Mouse (Mus musculus): ENCODE data around the gene G0s2. TPM values are rescaled to one million over a fixed set of nuclear protein-coding genes. Genes with fewer than 3 reads are reported as not detected.

The G0s2 gene
- total and polyA plus RNA-seq, 2 experiments from 2014 or later = 5.3 to 5.8 TPM

DNA sequence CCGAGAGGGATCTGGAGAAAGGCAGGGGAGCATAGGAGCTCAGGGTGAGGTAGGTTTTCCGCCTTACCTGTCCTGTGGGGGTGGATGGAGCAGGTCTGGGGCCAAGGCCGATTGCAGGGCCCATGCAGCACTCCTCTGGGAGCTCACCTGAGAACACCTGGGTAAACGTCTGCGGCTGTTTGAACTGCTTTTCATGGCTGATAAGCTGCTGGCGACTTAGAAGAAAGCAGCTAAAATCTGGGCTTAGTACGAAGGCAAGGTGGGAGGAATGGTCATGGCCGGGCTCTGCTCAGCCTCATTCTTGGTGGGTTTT is 29.0 kb upstream of the G0s2 start:
- H3K9me3 ChIP-seq (ENCODE audit: low read length) = no peaks in the 10 kb centered on the region
- H3K27ac ChIP-seq (ENCODE audit: low read depth, low read length) = no peak overlapping the region
- no peak overlapping the region for H3K4me2 ChIP-seq (ENCODE audit: low read depth, low read length, poor library complexity, severe bottlenecking)
- no peaks in the 10 kb centered on the region for H3K36me3 ChIP-seq (ENCODE audit: insufficient read depth, low read length)
- WGBS = 73% methylated on average over 8 of the region's 8 CpGs
- no peaks in the 10 kb centered on the region for H3K4me1 ChIP-seq (ENCODE audit: insufficient read depth, low read length)
- TF ChIP-seq CTCF (IDR thresholded peaks at IDR 0.05) = no peak
- ATAC-seq (ENCODE audit: low FRiP score) = no peak
- H3K4me3 ChIP-seq (ENCODE audit: low read depth, low read length) = no peak overlapping the region
- no peak for DNase-seq (ENCODE audit: low spot score)
- no peaks in the 10 kb centered on the region for H3K27me3 ChIP-seq (ENCODE audit: insufficient read depth, low read length)
- no peak overlapping the region for H3K9ac ChIP-seq (replicated peaks; ENCODE audit: low read length, poor library complexity, severe bottlenecking)

DNA sequence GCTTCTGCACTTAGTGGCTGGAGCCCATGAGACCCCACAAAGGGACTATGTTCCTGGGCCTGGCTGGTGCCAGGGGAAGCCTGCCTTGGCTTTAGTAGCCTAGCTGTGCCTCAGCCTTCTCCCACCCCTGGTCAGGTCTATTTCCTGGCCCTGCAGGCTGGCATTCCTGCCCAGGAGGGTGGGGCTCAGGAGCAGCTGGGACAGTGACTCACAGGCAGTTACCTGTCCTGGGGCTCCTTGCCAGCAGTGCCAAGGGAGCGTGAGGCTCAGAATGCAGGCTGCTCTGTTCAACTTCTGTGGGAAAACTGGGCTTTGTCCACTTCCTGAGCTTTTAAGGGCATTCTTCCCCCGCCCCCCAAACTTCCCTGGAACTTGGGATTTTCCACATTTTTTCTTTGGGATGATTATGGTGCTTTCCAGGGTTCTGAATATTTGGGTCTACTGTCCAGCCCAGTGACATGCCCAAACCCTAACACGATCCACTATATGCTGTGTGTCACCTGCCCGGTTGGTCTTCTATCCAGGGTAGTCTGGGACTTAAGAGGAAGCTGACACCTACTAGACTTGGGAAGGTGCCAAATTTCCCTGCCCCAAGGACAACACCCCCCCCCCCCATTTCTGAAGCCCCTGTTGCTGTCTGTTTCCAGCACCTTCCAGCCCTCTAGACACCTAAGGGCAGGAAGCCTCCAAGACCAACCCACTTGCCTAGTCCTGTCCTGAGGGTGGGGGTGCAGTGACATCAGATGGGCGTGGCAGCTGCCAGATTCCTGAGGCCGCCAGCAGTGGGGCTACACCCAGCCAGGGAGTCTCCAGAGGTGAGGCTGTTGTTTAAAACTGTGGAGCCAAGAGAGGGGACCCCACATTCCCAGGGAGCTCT is 28.4 kb upstream of the G0s2 start:
- Histone ChIP-seq H3K4me3 (ENCODE audit: low read depth, low read length) (no peak overlapping the region), H3K9ac (replicated peaks; ENCODE audit: low read length, poor library complexity, severe bottlenecking) (no peak overlapping the region), H3K4me1 (ENCODE audit: insufficient read depth, low read length) (no peaks in the 10 kb centered on the region), H3K4me2 (ENCODE audit: low read depth, low read length, poor library complexity, severe bottlenecking) (no peak overlapping the region), H3K27ac (ENCODE audit: low read depth, low read length) (no peak overlapping the region), H3K9me3 (ENCODE audit: low read length) (no peaks in the 10 kb centered on the region), H3K27me3 (ENCODE audit: insufficient read depth, low read length) (no peaks in the 10 kb centered on the region), H3K36me3 (ENCODE audit: insufficient read depth, low read length) (no peaks in the 10 kb centered on the region)
- TF ChIP-seq CTCF (IDR thresholded peaks at IDR 0.05) = no peak
- no peak for DNase-seq (ENCODE audit: low spot score)
- no peak for ATAC-seq (ENCODE audit: low FRiP score)
- WGBS = 81% methylated on average over 6 of the region's 6 CpGs

DNA sequence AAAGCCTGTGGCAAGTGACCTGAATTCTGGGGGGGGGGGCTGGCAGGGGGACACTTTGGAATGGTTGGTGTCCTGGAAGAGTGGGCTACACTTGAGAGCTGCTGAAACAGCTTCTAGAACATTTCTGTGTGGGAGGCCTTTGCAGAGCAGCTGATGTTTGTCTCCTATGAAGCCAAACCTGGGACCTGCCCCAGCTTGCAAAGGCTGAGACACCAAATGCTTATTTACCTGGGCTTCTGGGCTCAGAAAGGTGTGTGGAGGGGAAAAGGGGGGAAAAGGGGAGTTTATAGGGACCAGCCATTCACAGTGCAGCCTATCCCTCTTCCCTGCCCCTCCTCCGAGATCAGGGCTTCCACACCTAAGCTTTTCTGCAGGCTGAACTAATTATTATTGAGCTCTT is 27.0 kb upstream of the G0s2 start:
- Histone ChIP-seq H3K4me2 (ENCODE audit: low read depth, low read length, poor library complexity, severe bottlenecking) (no peak overlapping the region), H3K9ac (replicated peaks; ENCODE audit: low read length, poor library complexity, severe bottlenecking) (no peak overlapping the region), H3K4me3 (ENCODE audit: low read depth, low read length) (no peak overlapping the region), H3K27me3 (ENCODE audit: insufficient read depth, low read length) (no peaks in the 10 kb centered on the region), H3K4me1 (ENCODE audit: insufficient read depth, low read length) (no peaks in the 10 kb centered on the region), H3K9me3 (ENCODE audit: low read length) (no peaks in the 10 kb centered on the region), H3K27ac (ENCODE audit: low read depth, low read length) (no peak overlapping the region), H3K36me3 (ENCODE audit: insufficient read depth, low read length) (no peaks in the 10 kb centered on the region)
- WGBS = 63% methylated on average over 1 of the region's 1 CpGs
- DNase-seq (ENCODE audit: low spot score) (no peak), ATAC-seq (ENCODE audit: low FRiP score) (no peak)
- no peak for TF ChIP-seq CTCF (IDR thresholded peaks at IDR 0.05)

DNA sequence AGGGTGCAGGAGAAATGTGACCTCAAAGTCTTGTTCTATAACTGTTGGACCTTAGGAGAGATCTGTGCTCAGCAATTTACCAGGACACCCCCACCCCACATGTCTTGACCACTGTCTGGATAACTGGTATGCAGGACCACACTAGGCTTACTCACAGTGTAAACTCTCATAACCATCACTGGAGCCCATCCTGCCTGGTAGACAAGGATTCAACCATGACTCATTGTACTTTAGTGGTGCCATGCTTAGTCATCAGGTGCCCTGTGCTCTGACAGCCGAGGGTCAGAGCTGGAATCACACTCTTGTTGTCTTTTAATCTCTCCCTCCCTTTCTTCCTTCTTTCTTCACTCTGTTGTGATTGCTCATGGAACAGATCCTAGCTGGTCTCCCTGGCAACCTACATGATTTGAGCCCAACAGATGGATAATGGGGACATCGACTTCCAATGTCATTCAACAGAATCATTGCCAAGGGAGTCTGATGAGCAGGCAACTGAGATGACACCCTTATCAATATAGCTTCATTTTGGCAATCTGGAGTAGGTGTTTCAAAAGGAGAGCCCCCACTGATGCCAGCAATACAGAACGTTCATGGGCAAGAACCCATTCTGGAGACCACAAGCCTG is 25.2 kb upstream of the G0s2 start:
- Histone ChIP-seq H3K27me3 (ENCODE audit: insufficient read depth, low read length) (no peaks in the 10 kb centered on the region), H3K36me3 (ENCODE audit: insufficient read depth, low read length) (no peaks in the 10 kb centered on the region), H3K4me2 (ENCODE audit: low read depth, low read length, poor library complexity, severe bottlenecking) (no peak overlapping the region), H3K27ac (ENCODE audit: low read depth, low read length) (no peak overlapping the region), H3K9me3 (ENCODE audit: low read length) (no peaks in the 10 kb centered on the region), H3K4me1 (ENCODE audit: insufficient read depth, low read length) (no peaks in the 10 kb centered on the region), H3K9ac (replicated peaks; ENCODE audit: low read length, poor library complexity, severe bottlenecking) (no peak overlapping the region), H3K4me3 (ENCODE audit: low read depth, low read length) (no peak overlapping the region)
- DNase-seq (ENCODE audit: low spot score) (no peak), ATAC-seq (ENCODE audit: low FRiP score) (no peak)
- TF ChIP-seq CTCF (IDR thresholded peaks at IDR 0.05) = no peak
- 68% methylated on average over 3 of the region's 3 CpGs for WGBS

DNA sequence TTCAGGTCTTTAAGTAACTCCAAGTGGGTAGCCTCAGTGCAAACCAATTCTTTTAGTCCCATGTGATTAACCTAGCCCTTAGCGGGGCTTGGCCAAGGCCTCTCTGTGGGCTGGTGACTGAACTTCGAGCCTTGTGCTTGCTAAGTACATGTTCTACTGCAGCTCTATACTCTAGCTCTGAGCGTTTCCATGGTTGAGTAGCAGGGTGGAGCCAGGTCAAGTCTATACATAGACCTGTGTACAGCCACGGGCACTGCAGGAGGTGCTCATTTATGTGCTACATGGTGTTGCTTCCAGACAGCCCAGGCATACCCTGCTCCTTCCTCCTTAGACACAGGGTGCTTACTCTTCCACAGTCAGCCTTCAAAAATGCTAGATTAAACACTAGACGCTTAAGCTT is 22.9 kb upstream of the G0s2 start:
- DNase-seq (ENCODE audit: low spot score) = no peak
- Histone ChIP-seq H3K27me3 (ENCODE audit: insufficient read depth, low read length) (no peaks in the 10 kb centered on the region), H3K9me3 (ENCODE audit: low read length) (no peaks in the 10 kb centered on the region), H3K36me3 (ENCODE audit: insufficient read depth, low read length) (no peaks in the 10 kb centered on the region), H3K27ac (ENCODE audit: low read depth, low read length) (no peak overlapping the region), H3K9ac (replicated peaks; ENCODE audit: low read length, poor library complexity, severe bottlenecking) (no peak overlapping the region), H3K4me2 (ENCODE audit: low read depth, low read length, poor library complexity, severe bottlenecking) (no peak overlapping the region), H3K4me3 (ENCODE audit: low read depth, low read length) (no peak overlapping the region), H3K4me1 (ENCODE audit: insufficient read depth, low read length) (no peaks in the 10 kb centered on the region)
- no peak for ATAC-seq (ENCODE audit: low FRiP score)
- 89% methylated on average over 5 of the region's 5 CpGs for WGBS
- no peak for TF ChIP-seq CTCF (IDR thresholded peaks at IDR 0.05)

DNA sequence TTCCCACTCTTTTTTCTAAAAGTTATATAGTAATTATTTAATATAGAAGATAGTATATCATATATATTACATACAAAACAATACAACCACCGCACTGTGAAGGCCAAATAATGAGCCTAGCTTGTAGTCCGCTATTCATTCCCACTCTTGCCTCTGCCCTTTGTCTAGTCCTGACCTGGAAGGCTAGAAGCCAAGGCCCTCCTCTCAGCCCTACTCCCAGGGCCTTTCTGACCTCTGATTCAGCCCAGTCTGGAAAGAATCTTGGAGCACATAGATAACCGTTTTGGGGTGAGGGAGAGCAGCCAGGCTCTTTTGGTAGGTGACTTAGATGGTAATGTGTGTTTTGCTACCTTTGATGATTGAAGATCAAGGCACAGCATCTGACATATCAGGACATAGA is 20.9 kb upstream of the G0s2 start:
- no peak overlapping the region for H3K9ac ChIP-seq (replicated peaks; ENCODE audit: low read length, poor library complexity, severe bottlenecking)
- TF ChIP-seq CTCF (IDR thresholded peaks at IDR 0.05) = no peak
- DNase-seq (ENCODE audit: low spot score) = no peak
- no peak overlapping the region for H3K4me3 ChIP-seq (ENCODE audit: low read depth, low read length)
- no peak for ATAC-seq (ENCODE audit: low FRiP score)
- H3K36me3 ChIP-seq (ENCODE audit: insufficient read depth, low read length) = no peaks in the 10 kb centered on the region
- no peaks in the 10 kb centered on the region for H3K9me3 ChIP-seq (ENCODE audit: low read length)
- no peaks in the 10 kb centered on the region for H3K4me1 ChIP-seq (ENCODE audit: insufficient read depth, low read length)
- no peaks in the 10 kb centered on the region for H3K27me3 ChIP-seq (ENCODE audit: insufficient read depth, low read length)
- no peak overlapping the region for H3K4me2 ChIP-seq (ENCODE audit: low read depth, low read length, poor library complexity, severe bottlenecking)
- H3K27ac ChIP-seq (ENCODE audit: low read depth, low read length) = no peak overlapping the region
- WGBS = 78% methylated on average over 3 of the region's 3 CpGs
